Mouse (Mus musculus): Measurements from ENCODE around the gene Ins1.

The Ins1 gene

DNA sequence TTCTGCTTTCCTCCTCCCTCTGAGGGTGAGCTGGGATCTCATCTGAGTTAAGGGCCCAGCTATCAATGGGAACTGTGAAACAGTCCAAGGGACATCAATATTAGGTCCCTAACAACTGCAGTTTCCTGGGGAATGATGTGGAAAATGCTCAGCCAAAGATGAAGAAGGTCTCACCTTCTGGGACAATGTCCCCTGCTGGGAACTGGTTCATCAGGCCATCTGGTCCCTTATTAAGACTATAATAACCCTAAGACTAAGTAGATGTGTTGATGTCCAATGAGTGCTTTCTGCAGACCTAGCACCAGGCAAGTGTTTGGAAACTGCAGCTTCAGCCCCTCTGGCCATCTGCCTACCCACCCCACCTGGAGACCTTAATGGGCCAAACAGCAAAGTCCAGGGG lies at the start of gene Ins1:
Gene Ins1 (plus strand): TSS at position 301 of the 400 bp plus-strand sequence.
- no peak for DNase-seq (ENCODE audit: low spot score in 2 of 2)

All from natural killer cell, adult 2 months (primary cell).